Mouse (Mus musculus) embryonic stem cell, embryonic (primary cell): ENCODE measurements at regions not wholly inside any gene's neighbourhood (a gene's known extent, or its start where the extent isn't known, plus 50 kb on each side); places are given as distances from the start of the nearest gene placed in this dataset.

Source experiments
- CTCF ChIA-PET, 4 experiments: fragments of 300-600 bp in 2 of 4; fragments of 350-600 bp in 2 of 4; sonication (Branson Sonifier 250); formaldehyde crosslinking; loops; one replicate each; lab custom pipeline; 2022; ENCODE audit warnings: inconsistent platforms in 2 of 4; lab: Charles Lee
- POLR2A ChIA-PET, 4 experiments: fragments of 300-600 bp in 2 of 4; fragments of 350-600 bp in 2 of 4; sonication (Branson Sonifier 250); formaldehyde crosslinking; loops; one replicate each; lab custom pipeline; 2022; ENCODE audit warnings: antibody characterized with exemption in 4 of 4, inconsistent platforms in 1 of 4; lab: Charles Lee

GRCm38 (mm10) chr2:24544190-24544589, 68.8 kb upstream of the Pax8 start:
- ChIA-PET POLR2A (interaction anchor here in 1 of 4 experiments (1.3 to 1.8 kb wide), 2 partner anchors 9 to 126 kb away, joined by 3 to 5 read pairs; no protein-coding TSS in a partner anchor), CTCF (interaction anchor here in 3 of 4 experiments (0.6 to 1.7 kb wide), 3 partner anchors 17 to 345 kb away, joined by 3 to 5 read pairs (median 3); no protein-coding TSS in a partner anchor)

- POLR2A ChIA-PET: no interaction called here
- CTCF ChIA-PET: interaction anchor here in 1 of 4 experiments (0.7 kb wide), 1 partner anchor 183 kb away, joined by 5 read pairs; no protein-coding TSS in a partner anchor
These were observed 63.6 kb upstream of the Pax8 start for GRCm38 (mm10) chr2:24538890-24539573.

GRCm38 (mm10) chr2:24537324-24537723, 61.9 kb upstream of the Pax8 start:
- ChIA-PET CTCF (interaction anchor here in 1 of 4 experiments (0.6 kb wide), 1 partner anchor 1373 kb away, joined by 3 read pairs; no protein-coding TSS in a partner anchor), POLR2A (interaction anchor here in 1 of 4 experiments (0.6 kb wide), 1 partner anchor 959 kb away, joined by 4 read pairs; no protein-coding TSS in a partner anchor)
